8 mouse cellular contexts compared by ENCODE assay signal in genomic region chr10:75837248-75837759, GRCm38 (mm10). TPM values are rescaled to one million over a fixed set of nuclear protein-coding genes. Genes with fewer than 3 reads are reported as not detected.
A peak's percentile ranks its signal among the peaks of the same experiment; 100 is the strongest.
DNase-seq lines count a peak whose midpoint lies in the region; ATAC-seq and TF ChIP-seq lines count a peak whose summit lies in the region.

TSS of gene Gstt2 (minus strand) at chr10:75837424.

- no peaks in the 10 kb centered on the region for H3K36me3 ChIP-seq in embryonic facial prominence, embryonic 15.5 days
- no peaks in the 10 kb centered on the region for H3K36me3 ChIP-seq in limb, embryonic 12.5 days
- H3K36me3 ChIP-seq in midbrain, embryonic 14.5 days (ENCODE audit: control insufficient read depth, insufficient read depth, low read length) = no peaks in the 10 kb centered on the region

- 0 out of 2 replicates have a peak, but pooled peaks cover 9% of the 10 kb centered on the region for H3K27me3 ChIP-seq in embryonic facial prominence, embryonic 15.5 days
- H3K27me3 ChIP-seq in limb, embryonic 12.5 days = peaks cover 22% of the 10 kb centered on the region
- peaks cover 22% of the 10 kb centered on the region for H3K27me3 ChIP-seq in midbrain, embryonic 14.5 days (ENCODE audit: control insufficient read depth, insufficient read depth, low read length)

- peak within 1 kb of the TSS; percentile 50 for H3K9ac ChIP-seq in embryonic facial prominence, embryonic 15.5 days
- H3K9ac ChIP-seq in limb, embryonic 12.5 days (replicated peaks) = peak within 1 kb of the TSS; percentile 44; the same call in 1 of the 2 replicates
- peak within 1 kb of the TSS; percentile 57 for H3K9ac ChIP-seq in midbrain, embryonic 14.5 days (replicated peaks; ENCODE audit: low read length)

- H3K27ac ChIP-seq in bone marrow macrophage, adult 2 months (ENCODE audit: insufficient read depth, low read depth, low read length) = peak within 1 kb of the TSS; percentile 98
- peak within 1 kb of the TSS; percentile 90 for H3K27ac ChIP-seq in embryonic facial prominence, embryonic 15.5 days (replicated peaks)
- H3K27ac ChIP-seq in limb, embryonic 12.5 days = peak within 1 kb of the TSS; percentile 89
- H3K27ac ChIP-seq in midbrain, embryonic 14.5 days (replicated peaks; ENCODE audit: low read depth, low read length) = peak within 1 kb of the TSS; percentile 80

- H3K9me3 ChIP-seq in embryonic facial prominence, embryonic 15.5 days (replicated peaks) = no peaks in the 10 kb centered on the region
- no peaks in the 10 kb centered on the region for H3K9me3 ChIP-seq in limb, embryonic 12.5 days
- no peaks in the 10 kb centered on the region for H3K9me3 ChIP-seq in midbrain, embryonic 14.5 days (ENCODE audit: control insufficient read depth, low read length)

- peaks cover 10% of the 10 kb centered on the region for H3K4me1 ChIP-seq in bone marrow macrophage, adult 2 months (ENCODE audit: control insufficient read depth, insufficient read depth, low read length)
- peaks cover 43% of the 10 kb centered on the region for H3K4me1 ChIP-seq in embryonic facial prominence, embryonic 15.5 days
- peaks cover 39% of the 10 kb centered on the region for H3K4me1 ChIP-seq in limb, embryonic 12.5 days (replicated peaks)
- peaks cover 21% of the 10 kb centered on the region; the same call in 1 of the 2 replicates for H3K4me1 ChIP-seq in midbrain, embryonic 14.5 days (ENCODE audit: control insufficient read depth, insufficient read depth, low read length)

- ATAC-seq in embryonic facial prominence, embryonic 15.5 days (ENCODE audit: insufficient number of reproducible peaks, low FRiP score, low TSS enrichment, low read depth) = peak; percentile 79
- ATAC-seq in limb, embryonic 12.5 days (ENCODE audit: insufficient number of reproducible peaks, insufficient read depth, low FRiP score, low TSS enrichment, low read depth) = peak; percentile 86
- peak; percentile 92 for ATAC-seq in midbrain, embryonic 14.5 days (ENCODE audit: low FRiP score, low TSS enrichment)

- H3K4me2 ChIP-seq in embryonic facial prominence, embryonic 15.5 days (replicated peaks) = peak within 1 kb of the TSS; percentile 79
- peak within 1 kb of the TSS; percentile 61 for H3K4me2 ChIP-seq in limb, embryonic 12.5 days
- peak within 1 kb of the TSS; percentile 78 for H3K4me2 ChIP-seq in midbrain, embryonic 14.5 days (ENCODE audit: low read length)

- TF ChIP-seq CTCF in bone marrow macrophage, adult 2 months (IDR thresholded peaks at IDR 0.05; ENCODE audit: low read depth, low read length) = no peak

- DNase-seq in B cell, adult 2 months = peak; percentile 61 to 65
- DNase-seq in heart, adult 8-10 months (ENCODE audit: low spot score) = peak; percentile 94
- peak; percentile 96 to 98 for DNase-seq in kidney, adult 8-10 months
- peak; percentile 97 for DNase-seq in midbrain, embryonic 14.5 days
- peak; percentile 81 for DNase-seq in spleen, adult 12 weeks (ENCODE audit: low spot score)

- no peak for TF ChIP-seq POLR2A in bone marrow macrophage, adult 2 months (IDR thresholded peaks at IDR 0.05; ENCODE audit: borderline replicate concordance, low read depth, low read length)

- peak within 1 kb of the TSS; percentile 80 for H3K4me3 ChIP-seq in bone marrow macrophage, adult 2 months (ENCODE audit: insufficient read depth, low read length)
- peak within 1 kb of the TSS; percentile 56 for H3K4me3 ChIP-seq in embryonic facial prominence, embryonic 15.5 days (replicated peaks)
- peak within 1 kb of the TSS; percentile 40 for H3K4me3 ChIP-seq in limb, embryonic 12.5 days (replicated peaks)
- peak within 1 kb of the TSS; percentile 46 for H3K4me3 ChIP-seq in midbrain, embryonic 14.5 days (replicated peaks; ENCODE audit: low read depth, low read length)

- WGBS in embryonic facial prominence, embryonic 15.5 days = 0% methylated on average over 21 of the region's 21 CpGs
- WGBS in limb, embryonic 12.5 days = under 1% methylated on average over 21 of the region's 21 CpGs
- WGBS in midbrain, embryonic 14.5 days = under 1% methylated on average over 21 of the region's 21 CpGs

RNA-seq across cellular contexts. Expression of gene Gstt2, which starts in this region (rescaled TPM):
- polyA plus RNA-seq in bone marrow macrophage, adult 2 months (2012; ENCODE audit: insufficient read depth, insufficient read length, missing spikeins) = 17.2 and 18.8 TPM in 2 replicates
- polyA plus RNA-seq in embryonic facial prominence, embryonic 15.5 days (2015; fragmentation: Nextera tagmentation; extraction: Ambion mirVana) = 9.0 and 11.0 TPM in 2 replicates
- total RNA-seq in heart, adult 8-10 months (2022) = 10 to 100 TPM in 3 of 4 experiments, 1 to 10 TPM in 1; 7.3 to 16.9 (median 13.2) TPM
- polyA plus RNA-seq in limb, embryonic 12.5 days (2016; fragmentation: Nextera tagmentation; extraction: Ambion mirVana) = 9.7 and 11.1 TPM in 2 replicates
- 3.8 and 4.3 TPM in 2 replicates for polyA plus RNA-seq in midbrain, embryonic 14.5 days (2014; fragmentation: Nextera tagmentation; extraction: Ambion mirVana)

Comparison
In these comparisons a context has a peak if more than half of its experiments do, and no peak if none do; other contexts are left out.
1. Peak in every context shown above with its lines: DNase-seq, ATAC-seq, H3K4me3 ChIP-seq and H3K27ac ChIP-seq.